Mouse (Mus musculus): ENCODE results near the gene Man1c1. TPM values are rescaled to one million over a fixed set of nuclear protein-coding genes. Genes with fewer than 3 reads are reported as not detected.

The Man1c1 gene
- polyA plus RNA-seq, 1 experiment = 6.7 TPM

DNA sequence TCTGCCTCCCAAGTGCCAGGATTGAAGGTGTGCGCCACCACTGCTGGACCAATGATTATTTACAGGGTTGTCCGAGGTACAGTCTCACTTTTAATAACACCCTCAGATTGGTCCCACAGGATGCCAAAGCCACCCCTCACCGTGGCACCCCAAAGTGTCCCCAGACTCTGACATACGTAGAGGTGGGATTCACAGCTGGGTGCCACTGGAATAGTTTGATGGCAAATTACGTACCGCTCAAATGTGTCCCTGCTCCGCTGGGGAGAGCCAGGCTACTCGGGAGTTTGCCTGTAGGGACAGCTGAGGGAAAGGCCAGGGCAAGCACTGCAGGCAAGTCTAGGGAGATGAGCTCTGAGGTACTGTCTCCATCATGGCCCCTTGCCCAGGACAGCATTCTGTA is 30.9 kb downstream of the Man1c1 start:
- Histone ChIP-seq H3K36me3 (ENCODE audit: control insufficient read depth, insufficient read depth) (no peaks in the 10 kb centered on the region), H3K4me3 (ENCODE audit: insufficient read depth, poor library complexity, severe bottlenecking) (no peak overlapping the region), H3ac (ENCODE audit: control insufficient read depth, insufficient read length, low read depth) (no peak overlapping the region), H3K79me3 (ENCODE audit: low read depth) (peaks cover 1% of the 10 kb centered on the region), H3K27me3 (ENCODE audit: control insufficient read depth, insufficient read depth, insufficient read length) (no peaks in the 10 kb centered on the region), H3K79me2 (ENCODE audit: control insufficient read depth, insufficient read depth) (no peaks in the 10 kb centered on the region)
- no peak for TF ChIP-seq MAX (IDR thresholded peaks at IDR 0.05)

DNA sequence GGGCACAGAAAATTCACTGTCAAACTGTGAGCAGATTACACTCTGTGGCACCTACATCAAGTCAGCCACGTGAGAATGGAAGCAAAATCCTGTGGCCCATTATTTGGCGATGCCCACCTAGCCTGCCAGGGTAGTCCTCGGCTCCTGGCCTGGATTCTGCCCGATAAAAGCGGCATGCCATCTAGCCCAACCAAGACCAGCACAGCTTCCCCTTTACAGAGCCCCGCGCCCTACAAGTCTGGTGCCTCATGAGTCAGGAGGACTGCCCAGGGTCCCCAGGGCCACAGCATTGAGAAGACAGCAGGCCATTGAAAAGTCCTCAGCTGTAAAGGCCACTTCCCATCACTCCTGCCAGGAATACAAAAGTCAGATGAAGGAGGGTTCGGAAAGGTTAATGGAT is 31.8 kb downstream of the Man1c1 start:
- H3K79me2 ChIP-seq (ENCODE audit: control insufficient read depth, insufficient read depth) = no peaks in the 10 kb centered on the region
- no peak overlapping the region for H3ac ChIP-seq (ENCODE audit: control insufficient read depth, insufficient read length, low read depth)
- H3K4me3 ChIP-seq (ENCODE audit: insufficient read depth, poor library complexity, severe bottlenecking) = no peak overlapping the region
- no peaks in the 10 kb centered on the region for H3K36me3 ChIP-seq (ENCODE audit: control insufficient read depth, insufficient read depth)
- no peaks in the 10 kb centered on the region for H3K27me3 ChIP-seq (ENCODE audit: control insufficient read depth, insufficient read depth, insufficient read length)
- TF ChIP-seq MYOG (IDR thresholded peaks at IDR 0.05; ENCODE audit: control insufficient read depth, extremely low read depth, insufficient read length) (no peak), USF1 (IDR thresholded peaks at IDR 0.05; ENCODE audit: low read depth) (no peak), FOSL1 (IDR thresholded peaks at IDR 0.05; ENCODE audit: insufficient read depth, low read length, poor library complexity, severe bottlenecking) (no peak), MAX (IDR thresholded peaks at IDR 0.05) (no peak), MYOD1 (IDR thresholded peaks at IDR 0.05; ENCODE audit: control insufficient read depth, insufficient read length, low read depth) (no peak), CEBPB (IDR thresholded peaks at IDR 0.05; ENCODE audit: low read depth) (no peak), CTCF (IDR thresholded peaks at IDR 0.05; ENCODE audit: control insufficient read depth, insufficient read depth, insufficient read length) (no peak)
- peaks cover 1% of the 10 kb centered on the region for H3K79me3 ChIP-seq (ENCODE audit: low read depth)

DNA sequence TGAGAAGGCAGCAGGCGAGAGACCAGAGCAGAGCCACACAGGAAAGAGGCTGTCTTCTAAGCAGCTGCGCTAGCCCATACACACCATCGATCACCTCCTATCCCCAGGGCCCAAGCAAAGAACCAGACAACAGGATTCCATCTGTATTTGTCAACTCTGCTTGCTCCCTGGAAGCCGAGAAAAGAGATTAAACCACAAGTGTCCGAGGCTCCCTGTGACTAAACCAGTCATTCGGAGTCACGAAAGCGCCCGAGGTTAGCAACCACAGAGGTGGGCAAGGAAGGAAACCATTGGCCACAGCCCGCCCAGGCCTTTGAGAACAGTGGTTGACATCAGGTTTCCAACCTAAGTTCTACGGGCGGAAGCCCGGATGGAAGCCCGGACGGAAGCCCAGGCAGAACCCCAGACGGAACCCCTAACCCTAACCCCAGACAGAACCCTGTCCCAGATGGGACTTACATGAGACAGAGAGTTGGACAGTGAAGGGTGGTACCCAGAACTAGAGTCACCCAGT is 32.4 kb downstream of the Man1c1 start:
- H3K4me3 ChIP-seq (ENCODE audit: insufficient read depth, poor library complexity, severe bottlenecking) = no peak overlapping the region
- no peaks in the 10 kb centered on the region for H3K27me3 ChIP-seq (ENCODE audit: control insufficient read depth, insufficient read depth, insufficient read length)
- peaks cover 1% of the 10 kb centered on the region for H3K79me3 ChIP-seq (ENCODE audit: low read depth)
- TF ChIP-seq MYOD1 (IDR thresholded peaks at IDR 0.05; ENCODE audit: control insufficient read depth, insufficient read length, low read depth) (no peak), MYOG (IDR thresholded peaks at IDR 0.05; ENCODE audit: control insufficient read depth, extremely low read depth, insufficient read length) (no peak), USF1 (IDR thresholded peaks at IDR 0.05; ENCODE audit: low read depth) (no peak), FOSL1 (IDR thresholded peaks at IDR 0.05; ENCODE audit: insufficient read depth, low read length, poor library complexity, severe bottlenecking) (no peak), CTCF (IDR thresholded peaks at IDR 0.05; ENCODE audit: control insufficient read depth, insufficient read depth, insufficient read length) (no peak), MAX (IDR thresholded peaks at IDR 0.05) (no peak), CEBPB (IDR thresholded peaks at IDR 0.05; ENCODE audit: low read depth) (no peak)
- no peaks in the 10 kb centered on the region for H3K36me3 ChIP-seq (ENCODE audit: control insufficient read depth, insufficient read depth)
- H3ac ChIP-seq (ENCODE audit: control insufficient read depth, insufficient read length, low read depth) = no peak overlapping the region
- no peaks in the 10 kb centered on the region for H3K79me2 ChIP-seq (ENCODE audit: control insufficient read depth, insufficient read depth)

DNA sequence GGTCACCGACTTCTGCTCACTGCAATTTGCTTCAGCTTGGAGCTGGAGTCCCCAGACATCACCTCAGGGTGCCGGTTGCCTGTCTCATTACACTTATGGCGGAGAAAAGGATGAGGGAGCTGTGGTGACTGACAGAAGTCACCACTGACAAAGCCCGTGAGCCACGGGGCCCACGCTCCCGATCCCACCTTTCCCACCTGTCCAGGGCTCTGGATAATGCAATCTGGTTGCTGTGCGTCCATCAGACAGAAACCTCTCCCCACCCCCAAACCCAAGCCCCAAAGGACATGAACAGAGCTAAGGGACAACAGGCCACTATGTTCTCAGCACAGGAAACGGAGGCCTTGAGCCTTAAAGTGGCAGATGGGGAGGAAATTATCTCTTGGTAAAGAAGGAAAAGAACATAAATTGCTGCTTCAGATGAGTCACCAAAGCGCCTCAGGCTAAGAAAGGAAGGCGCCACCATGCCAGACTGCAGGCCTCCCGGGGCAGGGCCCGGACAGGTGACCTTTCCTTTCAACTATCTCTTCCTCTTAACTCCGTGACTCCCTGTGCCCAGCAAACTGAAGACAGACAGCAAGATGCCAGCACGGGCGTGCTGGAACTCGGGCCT is 34.2 kb downstream of the Man1c1 start:
- no peaks in the 10 kb centered on the region for H3K27me3 ChIP-seq (ENCODE audit: control insufficient read depth, insufficient read depth, insufficient read length)
- peaks cover 1% of the 10 kb centered on the region for H3K79me3 ChIP-seq (ENCODE audit: low read depth)
- H3K79me2 ChIP-seq (ENCODE audit: control insufficient read depth, insufficient read depth) = no peaks in the 10 kb centered on the region
- H3K36me3 ChIP-seq (ENCODE audit: control insufficient read depth, insufficient read depth) = no peaks in the 10 kb centered on the region
- no peak overlapping the region for H3ac ChIP-seq (ENCODE audit: control insufficient read depth, insufficient read length, low read depth)
- no peak overlapping the region for H3K4me3 ChIP-seq (ENCODE audit: insufficient read depth, poor library complexity, severe bottlenecking)
- no peak for TF ChIP-seq CEBPB (IDR thresholded peaks at IDR 0.05; ENCODE audit: low read depth)
- TF ChIP-seq USF1 (IDR thresholded peaks at IDR 0.05; ENCODE audit: low read depth) = no peak
- no peak for TF ChIP-seq FOSL1 (IDR thresholded peaks at IDR 0.05; ENCODE audit: insufficient read depth, low read length, poor library complexity, severe bottlenecking)
- no peak for TF ChIP-seq CTCF (IDR thresholded peaks at IDR 0.05; ENCODE audit: control insufficient read depth, insufficient read depth, insufficient read length)
- TF ChIP-seq MAX (IDR thresholded peaks at IDR 0.05) = no peak
- TF ChIP-seq MYOG (IDR thresholded peaks at IDR 0.05; ENCODE audit: control insufficient read depth, extremely low read depth, insufficient read length) = no peak
- no peak for TF ChIP-seq MYOD1 (IDR thresholded peaks at IDR 0.05; ENCODE audit: control insufficient read depth, insufficient read length, low read depth)

DNA sequence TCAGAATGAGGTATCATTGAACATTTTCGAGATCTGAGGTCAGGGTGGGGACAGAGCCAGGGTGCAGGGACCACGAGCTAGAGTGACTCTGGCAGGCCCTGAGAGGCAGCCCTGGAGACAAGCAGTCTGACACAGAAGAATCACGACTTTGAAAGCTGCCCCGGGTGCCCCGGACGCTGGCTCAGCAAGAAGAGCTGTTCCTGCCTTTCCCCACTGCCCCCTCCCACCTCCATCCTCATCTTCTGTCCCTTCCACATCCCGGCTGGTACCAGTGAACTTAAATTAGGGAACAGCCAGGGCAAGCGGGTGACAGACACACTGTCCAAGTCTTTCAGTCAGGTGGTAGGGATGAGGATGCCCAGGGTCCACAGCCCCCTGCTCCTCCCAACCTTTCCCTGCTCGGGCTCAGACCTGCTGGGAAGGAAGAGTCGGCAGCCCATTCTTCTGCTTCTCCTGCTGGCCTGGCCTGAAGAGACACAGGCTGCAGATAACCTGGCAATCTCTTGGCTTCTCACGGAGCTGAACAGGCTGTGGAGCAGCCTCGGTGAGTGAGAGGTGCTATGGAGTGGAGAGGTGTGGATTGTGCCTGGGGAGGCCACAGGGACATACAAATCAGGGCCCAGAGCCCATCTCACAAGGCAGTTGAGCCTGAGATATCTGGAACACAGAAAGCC is 35.6 kb downstream of the Man1c1 start:
- TF ChIP-seq MYOD1 (IDR thresholded peaks at IDR 0.05; ENCODE audit: control insufficient read depth, insufficient read length, low read depth) = no peak
- TF ChIP-seq MYOG (IDR thresholded peaks at IDR 0.05; ENCODE audit: control insufficient read depth, extremely low read depth, insufficient read length) = no peak
- TF ChIP-seq FOSL1 (IDR thresholded peaks at IDR 0.05; ENCODE audit: insufficient read depth, low read length, poor library complexity, severe bottlenecking) = no peak
- no peak for TF ChIP-seq MAX (IDR thresholded peaks at IDR 0.05)
- no peak for TF ChIP-seq CTCF (IDR thresholded peaks at IDR 0.05; ENCODE audit: control insufficient read depth, insufficient read depth, insufficient read length)
- TF ChIP-seq CEBPB (IDR thresholded peaks at IDR 0.05; ENCODE audit: low read depth) = no peak
- TF ChIP-seq USF1 (IDR thresholded peaks at IDR 0.05; ENCODE audit: low read depth) = no peak
- no peaks in the 10 kb centered on the region for H3K27me3 ChIP-seq (ENCODE audit: control insufficient read depth, insufficient read depth, insufficient read length)
- no peaks in the 10 kb centered on the region for H3K79me2 ChIP-seq (ENCODE audit: control insufficient read depth, insufficient read depth)
- no peaks in the 10 kb centered on the region for H3K36me3 ChIP-seq (ENCODE audit: control insufficient read depth, insufficient read depth)
- H3K79me3 ChIP-seq (ENCODE audit: low read depth) = peaks cover 1% of the 10 kb centered on the region
- no peak overlapping the region for H3ac ChIP-seq (ENCODE audit: control insufficient read depth, insufficient read length, low read depth)
- H3K4me3 ChIP-seq (ENCODE audit: insufficient read depth, poor library complexity, severe bottlenecking) = no peak overlapping the region
